Mouse (Mus musculus) adrenal gland, postnatal 25 days (tissue): Measurements from ENCODE around the gene Pex26. TPM values are rescaled to one million over a fixed set of nuclear protein-coding genes. Genes with fewer than 3 reads are reported as not detected.

Source experiments
- DNase-seq: peaks from one replicate; pipeline ENCODE4 v3.0.0; 2021; ENCODE audit warnings: mixed read lengths
- total RNA-seq: library from RNA; stranded (reverse); gene quantifications from 2 replicates; pipeline ENCODE4 v1.2.3, GENCODE M21; 2021

Pex26 gene
- total RNA-seq, 1 experiment from 2014 or later, result 17.2 TPM

DNA sequence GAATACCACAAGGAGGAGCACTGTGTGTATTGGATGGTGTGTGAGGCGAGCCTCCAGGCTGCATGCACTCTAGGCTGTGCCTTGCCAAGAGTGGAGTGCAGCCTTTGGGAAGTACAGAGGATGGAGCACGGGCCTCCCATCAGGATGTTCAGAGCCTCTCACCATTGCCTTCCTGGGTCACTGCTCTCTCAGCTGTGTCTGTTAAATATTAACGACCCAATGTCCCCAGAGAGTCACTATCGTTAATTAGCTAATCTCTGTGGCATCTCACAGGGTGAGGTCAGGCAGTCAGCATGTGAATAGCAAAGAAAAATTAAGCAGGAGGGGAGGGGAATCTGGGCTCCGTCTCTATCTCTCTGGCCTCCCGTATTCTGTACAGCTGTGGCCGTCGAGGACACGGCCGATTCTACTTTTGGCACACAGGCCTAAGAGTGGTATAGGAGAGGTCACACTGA lies 17.3 kb upstream of the Pex26 start:
- no peak for DNase-seq

DNA sequence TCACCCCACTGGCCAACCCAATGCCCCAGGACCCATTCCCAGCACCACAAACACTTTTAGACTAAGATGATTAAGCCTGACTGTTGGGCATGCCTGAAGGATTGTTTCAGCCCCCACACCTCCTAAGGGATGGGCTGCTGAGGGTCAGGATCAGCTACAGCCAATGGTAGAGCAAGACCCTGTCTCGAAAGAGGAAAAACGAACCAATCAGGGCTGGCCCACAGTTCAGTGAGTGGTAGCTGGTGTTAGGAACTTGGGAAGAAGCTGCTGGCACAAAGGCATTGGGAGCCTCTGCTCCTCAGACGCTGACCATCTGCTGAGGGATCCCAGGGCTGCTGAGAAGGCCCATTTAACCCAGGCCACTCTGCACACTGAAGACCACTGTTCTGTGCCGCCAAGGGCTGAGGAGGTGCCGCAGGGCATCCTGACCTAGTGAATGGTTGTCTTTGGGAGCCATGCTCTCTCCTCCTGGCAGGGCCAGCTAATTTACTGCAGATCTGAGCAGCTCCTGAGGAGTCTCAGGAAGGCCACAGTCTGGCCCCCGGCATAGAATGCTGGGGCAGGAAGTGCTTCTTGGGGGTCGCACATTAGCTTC lies 16.0 kb upstream of the Pex26 start:
- DNase-seq, result no peak

DNA sequence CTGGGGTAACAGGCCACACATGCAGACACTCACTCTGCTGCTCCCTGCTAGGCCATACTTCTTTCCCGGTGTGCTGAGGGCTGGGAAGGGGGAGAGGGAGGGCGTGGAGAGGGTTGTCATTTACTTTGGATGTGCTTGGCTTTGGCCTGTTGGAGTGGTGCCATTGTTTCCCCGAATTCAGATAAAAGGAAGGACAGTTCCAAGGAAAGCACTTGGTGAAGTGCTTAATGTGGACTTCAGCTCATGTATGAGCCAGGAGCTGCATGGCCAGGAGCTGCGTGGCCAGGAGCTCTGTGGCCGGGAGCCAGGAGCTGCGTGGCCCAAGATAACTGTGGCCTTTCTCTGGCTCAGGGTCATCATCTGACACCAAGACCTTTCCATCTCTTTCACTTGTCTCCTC lies 12.4 kb upstream of the Pex26 start:
- peak; percentile 62 for DNase-seq

DNA sequence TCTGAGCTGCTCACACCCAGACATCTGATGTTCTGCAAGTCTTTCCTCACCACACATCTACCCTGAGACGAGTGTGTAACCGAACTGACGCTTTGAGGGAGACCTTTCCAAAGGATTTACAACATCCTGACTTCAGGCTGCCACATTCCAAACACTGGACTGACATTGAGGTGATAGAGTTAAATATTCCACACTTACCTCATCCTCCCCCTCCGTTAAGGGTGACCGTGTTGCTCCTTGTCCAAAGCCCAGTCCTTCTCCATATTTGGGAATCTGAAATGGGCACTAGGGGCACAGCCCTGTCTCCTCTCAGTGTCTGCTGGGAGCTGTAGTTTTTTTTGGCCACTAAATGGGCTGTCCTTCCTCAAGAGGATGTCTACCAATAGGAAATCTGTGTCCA lies 10.0 kb upstream of the Pex26 start:
- DNase-seq, result no peak

DNA sequence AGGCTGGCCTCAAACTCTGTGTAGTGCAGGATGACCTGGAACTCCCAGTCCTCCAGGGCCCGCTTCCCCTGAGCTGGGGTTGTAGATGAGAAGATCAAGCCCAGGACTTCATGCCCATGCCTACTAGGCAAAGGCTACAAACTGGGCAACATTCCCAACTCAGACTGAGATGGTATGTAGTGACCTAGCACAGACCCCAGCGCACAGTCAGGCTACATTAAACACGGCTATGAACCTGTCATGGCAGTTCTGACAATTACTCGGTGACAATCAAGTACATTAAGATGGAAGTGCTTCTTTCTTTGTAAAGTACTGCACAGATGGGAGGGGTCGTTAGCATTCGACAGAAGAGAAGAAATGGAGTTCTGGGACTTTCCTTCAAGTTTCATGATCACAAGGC lies 8.7 kb upstream of the Pex26 start:
- DNase-seq, result no peak

DNA sequence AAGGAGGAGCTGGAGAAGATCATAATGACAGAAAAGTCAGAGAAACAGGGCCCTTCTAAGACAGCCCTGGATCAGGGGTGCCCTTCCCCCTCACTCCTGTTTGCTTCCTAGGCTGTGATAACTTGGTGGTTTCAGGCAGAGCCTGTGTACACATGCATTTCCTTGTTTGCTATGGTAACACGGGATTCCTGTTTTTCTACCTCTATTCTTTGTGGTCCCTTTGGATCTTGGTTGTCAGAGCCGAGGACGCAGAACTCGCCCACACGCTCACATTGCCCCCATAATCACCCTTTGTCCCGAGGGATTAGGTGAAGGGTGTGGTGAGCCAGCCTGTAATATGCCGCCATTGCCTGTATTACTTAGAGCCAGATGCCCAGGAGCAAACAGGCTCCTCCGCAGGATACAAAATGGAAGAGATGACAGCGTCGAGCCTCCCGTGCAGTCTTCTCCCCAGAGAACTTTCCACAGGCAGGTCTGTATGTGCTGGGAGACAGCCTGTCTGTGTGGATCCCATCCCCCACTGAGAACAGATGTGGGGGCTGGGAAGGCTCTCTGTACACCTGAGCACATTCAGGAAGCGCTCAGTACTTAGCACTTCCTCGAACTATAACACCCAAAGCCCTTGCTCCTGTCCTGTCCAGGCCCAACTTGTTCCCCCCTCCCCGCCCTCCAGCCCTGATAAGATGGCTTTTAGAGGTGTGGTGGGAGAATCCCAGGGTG lies 7.3 kb upstream of the Pex26 start:
- DNase-seq, result no peak

DNA sequence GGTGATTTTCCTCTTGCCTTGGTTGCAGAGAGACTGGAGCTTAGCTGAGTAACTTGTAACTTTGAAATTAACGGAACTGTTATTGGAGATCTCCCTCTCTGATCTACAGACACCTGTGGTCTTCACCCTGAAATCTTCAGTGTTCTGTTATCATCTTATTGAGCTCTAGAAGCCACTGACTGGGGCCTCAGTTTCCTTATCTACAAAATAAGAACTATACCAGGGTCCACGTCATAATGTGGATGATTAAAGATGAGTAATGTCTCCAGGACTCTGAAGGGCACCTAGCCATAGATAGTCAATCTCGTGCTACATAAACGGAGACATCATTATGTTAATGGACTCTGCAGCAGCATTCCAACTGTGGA lies 6.8 kb upstream of the Pex26 start:
- no peak for DNase-seq

DNA sequence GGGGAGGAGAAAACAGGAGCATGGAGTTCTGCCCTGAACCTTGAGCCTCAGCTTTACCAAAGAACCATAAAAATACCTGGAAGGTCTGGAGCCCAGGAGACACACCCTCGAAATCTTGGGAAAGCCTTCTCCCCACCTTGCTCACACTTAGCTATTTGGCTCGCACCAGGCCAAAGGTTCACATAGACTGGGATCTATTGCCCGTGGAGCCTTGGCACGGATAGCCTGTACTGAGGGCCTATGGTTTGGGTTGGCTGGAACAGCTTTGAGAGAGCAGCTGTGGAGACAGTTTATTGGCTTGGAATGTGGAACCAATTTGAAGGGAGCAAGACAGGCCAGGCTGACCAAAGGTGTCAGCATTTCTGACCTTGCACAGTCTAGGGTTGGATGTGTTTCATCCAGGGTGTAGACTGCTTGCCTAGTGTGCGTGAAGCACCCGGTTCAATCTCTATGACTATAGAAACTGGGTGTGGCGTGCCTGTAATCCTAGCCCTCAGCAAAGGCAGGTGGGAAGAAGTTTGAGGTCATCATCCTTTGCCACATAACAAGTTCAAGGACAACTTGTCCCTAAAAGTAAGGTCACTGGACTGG lies 6.3 kb upstream of the Pex26 start:
- DNase-seq, result no peak

DNA sequence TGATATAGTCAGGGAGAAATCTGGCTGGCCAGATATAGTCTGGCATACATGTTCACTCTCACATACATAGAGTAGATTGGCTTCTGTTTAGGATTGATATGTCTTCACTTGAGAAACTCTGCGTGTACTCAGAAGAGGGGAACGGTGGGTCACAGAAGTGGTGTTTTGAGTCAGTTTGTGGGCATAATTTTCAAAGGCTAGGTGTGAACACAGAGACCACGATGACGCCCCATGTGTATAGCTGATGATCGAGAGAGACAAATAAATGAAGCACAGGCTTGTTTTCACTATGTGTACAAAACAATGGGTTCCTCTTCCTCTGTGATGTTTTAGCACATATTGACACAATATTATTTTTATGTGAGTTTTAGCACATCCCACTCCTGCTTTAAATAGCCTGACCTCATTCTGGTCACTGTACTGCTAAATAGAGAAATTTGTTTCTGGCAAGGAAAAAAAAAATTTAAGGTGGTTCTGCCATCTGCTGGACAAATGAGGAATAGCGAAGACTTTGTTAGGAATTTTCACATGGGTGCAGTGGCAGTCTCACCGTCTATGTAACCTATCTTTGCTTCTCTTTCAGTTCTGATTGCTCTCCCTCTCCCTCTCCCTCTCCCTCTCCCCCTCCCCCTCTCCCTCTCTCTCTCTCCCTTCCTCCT lies 4.6 kb upstream of the Pex26 start:
- no peak for DNase-seq

DNA sequence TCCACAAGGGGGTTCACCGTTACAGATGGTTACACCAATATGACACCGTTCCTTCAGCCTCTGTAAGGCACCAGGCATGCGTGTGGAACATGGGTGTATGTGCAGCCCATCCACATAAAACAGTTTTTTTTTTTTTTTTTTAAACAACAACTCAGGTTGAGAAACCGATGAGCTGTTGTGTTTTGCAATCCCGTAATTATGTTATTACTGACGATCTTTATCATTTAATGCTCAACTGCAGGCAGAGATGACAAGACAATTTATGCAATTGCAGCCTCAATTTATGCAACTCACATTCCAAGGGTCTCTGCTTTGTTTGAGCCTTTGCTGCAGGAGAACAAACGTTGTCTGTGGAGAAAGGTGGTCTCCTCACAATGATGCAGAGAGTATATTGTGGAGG lies 3.6 kb upstream of the Pex26 start:
- no peak for DNase-seq

DNA sequence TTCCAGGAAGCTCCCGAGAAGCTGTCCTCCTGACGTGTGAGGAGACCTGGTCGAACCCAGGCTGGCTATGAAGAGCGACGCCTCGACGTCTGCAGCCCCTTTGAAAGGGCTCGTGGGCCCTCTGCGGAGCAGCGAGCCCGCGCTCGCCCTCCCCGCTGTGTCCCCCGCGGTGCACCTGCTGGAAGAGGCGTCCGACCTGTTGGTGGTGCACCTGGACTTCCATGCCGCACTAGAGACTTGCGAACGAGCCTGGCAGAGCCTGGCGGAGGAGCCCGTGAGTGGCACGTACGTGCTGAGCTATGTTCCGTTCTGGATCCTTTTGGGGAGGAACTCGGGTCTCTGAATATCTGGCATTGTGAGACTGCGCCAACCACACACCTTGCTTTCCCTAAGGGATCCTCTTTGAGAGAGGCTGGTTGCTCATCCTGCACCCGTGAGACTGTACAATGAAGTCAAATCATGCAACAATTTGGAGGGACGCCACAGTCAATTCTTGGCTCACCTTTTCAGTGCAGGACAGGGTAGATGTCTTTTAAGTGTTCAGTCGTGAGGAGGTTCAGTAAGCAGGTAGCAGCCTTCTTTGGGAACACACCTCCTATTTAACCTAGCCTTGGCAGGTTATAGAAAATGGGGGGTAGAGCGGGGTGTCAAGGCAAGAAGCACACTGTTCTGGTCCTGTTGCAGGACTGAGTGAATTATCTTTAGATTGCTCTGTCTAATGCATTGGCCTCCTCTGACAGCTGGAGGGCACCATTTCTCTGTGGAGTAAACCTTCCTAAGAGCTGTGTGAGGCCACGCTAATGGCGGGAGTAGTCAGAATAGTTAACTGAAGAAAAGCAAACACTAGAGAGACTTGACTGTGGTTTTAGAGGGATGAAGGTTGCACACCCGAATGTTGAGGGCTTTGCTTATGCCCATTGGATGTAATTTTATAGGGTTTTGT lies 1.0 kb downstream of the Pex26 start:
- peak; percentile 38 for DNase-seq

DNA sequence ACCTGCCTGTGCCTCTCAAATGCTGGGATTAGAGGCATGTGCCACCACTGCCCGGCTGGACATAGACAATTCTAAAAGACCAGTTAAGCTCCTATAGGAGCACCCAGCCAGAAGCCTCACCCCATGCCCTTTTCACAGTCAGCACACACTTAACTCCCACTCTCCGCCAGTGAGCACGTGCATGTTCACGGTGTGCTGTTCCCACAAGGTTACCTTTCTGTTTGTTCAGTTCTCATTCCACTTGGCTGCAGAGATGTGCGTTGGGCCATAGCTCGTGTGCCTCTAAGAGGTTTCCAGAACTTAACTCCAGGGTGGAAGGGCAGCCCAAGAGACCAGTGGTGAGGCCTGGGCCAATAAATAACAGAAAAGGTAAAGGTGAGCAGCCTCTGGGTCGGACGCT lies 1.8 kb downstream of the Pex26 start:
- DNase-seq, result no peak

DNA sequence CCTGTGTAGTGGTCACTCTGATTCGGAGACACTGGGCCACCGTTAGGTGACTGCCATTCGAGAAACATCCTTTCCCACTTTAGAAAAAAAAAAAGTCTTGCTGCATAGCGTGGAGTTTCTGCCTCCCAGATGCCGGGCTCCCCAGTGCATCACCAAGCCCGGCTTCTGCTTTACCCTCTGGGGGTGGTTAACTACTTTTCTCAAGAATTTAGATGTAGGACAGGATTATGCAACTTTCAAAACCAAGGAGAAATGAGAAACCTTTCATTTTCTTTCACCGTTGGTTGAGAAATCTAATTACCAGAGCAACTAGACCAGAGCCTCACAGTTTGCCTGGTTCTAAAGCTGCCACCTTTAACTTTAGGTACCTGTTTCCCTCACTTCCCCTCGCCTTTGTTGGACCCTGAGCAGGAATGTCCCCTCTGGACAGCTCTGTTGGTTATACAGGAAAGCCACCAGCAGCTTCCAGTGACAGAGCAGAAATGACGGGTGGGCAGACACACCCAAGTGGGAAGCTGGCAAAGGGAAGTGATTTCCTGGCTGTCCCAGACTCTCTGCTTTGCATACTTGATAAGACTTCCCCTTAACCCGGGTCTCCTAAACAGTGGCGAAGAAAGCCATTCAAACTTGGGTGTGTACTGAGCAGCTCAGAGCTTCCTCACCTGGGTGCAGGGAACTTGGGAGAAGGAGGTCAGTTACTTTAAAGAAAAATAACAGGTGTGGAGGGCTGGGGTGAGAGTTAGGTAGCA lies 8.0 kb downstream of the Pex26 start:
- DNase-seq, result no peak

DNA sequence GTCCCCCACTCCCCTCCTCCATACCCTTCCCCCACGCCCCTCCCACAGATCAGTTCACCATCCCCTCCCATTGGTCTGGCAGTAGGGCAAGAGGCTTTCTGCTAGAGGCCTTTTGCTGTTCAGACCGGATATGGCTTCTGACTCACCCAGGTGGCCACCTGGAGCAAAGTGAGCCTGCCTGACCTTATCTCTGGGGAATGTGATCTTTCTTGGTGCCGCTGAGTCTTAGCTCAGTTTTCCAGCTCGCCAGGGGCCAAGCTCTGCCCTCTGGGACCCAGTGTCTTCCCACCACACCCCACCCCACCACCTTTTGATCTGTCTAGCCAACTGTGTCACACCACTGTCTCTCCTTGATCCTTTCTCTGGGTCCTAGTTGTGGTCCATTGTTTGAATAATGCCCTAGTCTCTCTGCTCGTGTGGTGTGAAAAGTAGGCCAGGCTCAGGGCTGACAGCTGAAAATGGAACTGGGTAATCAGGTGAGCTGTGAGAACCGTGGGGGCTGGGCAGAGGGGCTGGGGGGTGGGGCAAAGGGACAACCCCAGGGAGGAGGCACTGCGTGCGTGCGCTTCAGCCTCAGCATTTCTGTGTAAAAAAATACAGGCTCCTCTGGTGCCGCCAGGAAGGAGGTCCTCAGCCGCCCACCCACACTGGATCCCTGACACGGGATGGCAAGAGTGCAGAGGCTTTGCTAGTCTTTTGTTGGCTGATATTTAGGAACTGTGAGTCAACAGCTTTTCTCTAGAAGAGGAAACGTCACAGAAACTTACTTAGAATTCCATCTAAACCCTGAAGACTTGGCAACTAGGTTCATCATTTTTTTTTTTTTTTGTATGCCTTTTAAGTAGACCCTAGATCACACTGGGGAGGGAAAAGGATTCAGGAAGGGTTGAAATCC lies 10.8 kb downstream of the Pex26 start:
- no peak for DNase-seq

DNA sequence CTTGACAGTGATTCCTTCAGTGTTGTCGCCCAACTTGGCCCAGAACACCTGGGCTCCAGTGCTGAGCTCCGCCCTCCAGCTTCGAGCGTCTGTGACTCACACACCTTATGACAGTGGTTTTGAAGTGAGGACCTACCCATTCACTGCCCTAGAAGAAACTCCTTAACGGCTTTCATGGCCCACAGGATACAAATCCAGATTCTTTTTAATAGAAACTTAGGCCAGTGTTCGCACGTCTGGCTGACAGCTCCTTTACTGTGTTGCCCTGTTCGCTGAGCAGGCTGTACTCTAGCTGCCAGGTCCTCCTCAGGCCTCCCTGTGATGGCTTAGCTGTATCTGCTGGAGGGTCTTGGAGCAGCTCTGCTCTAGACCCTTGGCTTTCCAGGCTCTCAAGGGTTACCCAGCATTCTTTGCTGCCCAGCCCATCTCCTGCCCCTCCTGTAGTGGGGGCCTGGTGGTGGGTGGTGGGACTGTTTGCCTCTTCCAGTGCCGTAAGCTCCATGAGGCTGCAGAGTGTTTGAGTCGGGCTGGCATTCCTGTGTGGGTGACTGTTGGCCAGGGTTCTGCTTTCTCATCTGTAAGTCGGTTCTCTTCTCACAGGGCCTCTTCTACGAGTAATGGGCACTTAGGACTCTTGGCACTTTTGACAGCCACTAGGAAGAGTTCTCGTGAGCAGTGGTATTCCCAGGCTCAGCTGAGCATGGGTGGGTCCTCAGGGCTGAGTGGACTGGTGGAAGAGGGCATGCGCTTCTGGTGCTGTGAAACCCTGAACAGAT lies 11.7 kb downstream of the Pex26 start:
- no peak for DNase-seq

DNA sequence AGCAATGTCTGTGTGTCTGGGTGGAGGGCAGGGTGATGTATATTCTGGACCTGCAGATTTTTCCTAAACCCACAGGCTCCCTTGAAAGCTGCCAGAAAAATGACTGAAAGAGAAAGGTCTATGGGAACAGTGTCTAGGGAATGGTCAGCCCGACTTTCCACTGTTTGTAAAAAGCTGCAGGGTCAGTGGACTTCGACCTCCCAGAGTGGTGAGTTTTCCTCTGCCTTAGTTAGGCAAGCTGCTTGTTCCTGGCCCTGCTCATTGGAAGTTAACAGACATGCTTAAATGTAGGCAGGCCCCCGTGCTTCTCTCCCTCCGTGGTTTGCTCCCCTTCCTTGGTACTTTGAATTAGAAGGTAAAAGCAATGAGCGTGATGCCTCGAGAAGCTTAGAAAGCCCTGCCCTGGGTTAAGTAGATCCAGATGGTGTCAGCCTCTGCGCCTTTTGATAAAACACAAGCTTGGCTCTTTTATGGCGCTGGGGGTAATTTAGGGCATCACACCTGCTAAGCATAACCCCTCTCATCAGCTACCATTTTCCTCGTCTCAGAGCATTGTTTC lies 14.4 kb downstream of the Pex26 start:
- no peak for DNase-seq

DNA sequence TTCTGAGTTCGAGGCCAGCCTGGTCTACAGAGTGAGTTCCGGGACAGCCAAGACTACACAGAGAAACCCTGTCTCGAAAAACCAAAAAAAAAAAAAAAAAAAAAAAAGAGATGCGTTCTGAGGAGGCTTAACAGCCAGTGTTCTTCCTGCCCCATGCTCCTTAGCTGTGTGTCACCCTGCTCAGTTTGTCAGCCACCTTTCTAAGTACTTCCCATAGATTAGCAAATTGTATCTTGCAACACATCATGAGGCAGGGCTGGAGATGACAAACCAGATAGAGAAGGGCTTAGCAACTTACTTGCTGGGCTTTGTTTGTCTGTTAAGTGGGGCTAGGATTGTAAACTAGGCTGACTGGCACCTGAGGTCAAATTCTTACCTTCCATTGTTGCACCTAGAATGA lies 17.0 kb downstream of the Pex26 start:
- DNase-seq, result no peak

DNA sequence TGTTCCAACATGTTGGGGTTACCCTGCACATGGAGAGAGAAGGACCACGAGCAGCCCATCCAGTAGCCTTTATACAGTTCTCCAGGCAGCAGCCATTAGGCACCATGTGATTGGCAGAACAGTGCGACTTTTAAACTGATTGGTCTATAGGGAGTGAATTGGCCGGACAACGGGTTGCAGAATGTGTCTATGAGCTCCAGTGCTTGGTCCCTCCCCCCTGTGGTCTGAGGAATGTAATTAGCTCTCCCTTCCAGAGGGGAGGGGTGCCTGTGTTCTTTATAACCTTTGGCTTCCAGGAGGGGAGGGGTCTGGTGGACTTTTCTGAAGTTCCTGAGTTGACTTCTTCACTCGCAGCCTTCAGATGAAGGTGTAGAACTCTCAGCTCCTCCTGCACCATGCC lies 18.6 kb downstream of the Pex26 start:
- no peak for DNase-seq

DNA sequence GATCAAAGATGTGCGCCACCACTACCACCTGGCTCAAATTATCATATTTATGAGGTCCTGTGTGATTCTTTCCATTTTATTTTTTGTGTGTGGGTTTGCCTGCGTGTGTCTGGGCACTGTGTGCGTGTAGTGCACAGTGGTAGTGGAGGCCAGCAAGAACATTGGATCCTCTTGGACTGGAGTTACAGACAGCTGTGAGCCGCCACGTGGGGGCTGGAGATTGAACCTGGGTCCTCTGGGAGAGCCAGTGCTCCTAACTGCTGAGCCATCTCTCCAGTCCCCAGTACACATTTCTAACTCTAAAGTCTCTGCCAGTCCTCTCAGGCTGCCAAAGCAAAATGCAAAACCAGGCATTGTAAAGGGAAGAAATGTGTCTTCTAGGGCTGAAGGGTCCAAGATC lies 23.0 kb downstream of the Pex26 start:
- no peak for DNase-seq
